Mouse (Mus musculus): ENCODE data around the gene Usp47. TPM values are rescaled to one million over a fixed set of nuclear protein-coding genes. Genes with fewer than 3 reads are reported as not detected.
"Not testable (repeated sequence)": the region's sequence is repeated elsewhere in the genome, so short reads cannot be mapped to it uniquely, and the experiment has no call there.

Usp47 gene
- polyA plus RNA-seq, 1 experiment from 2014 or later = 23.7 TPM

DNA sequence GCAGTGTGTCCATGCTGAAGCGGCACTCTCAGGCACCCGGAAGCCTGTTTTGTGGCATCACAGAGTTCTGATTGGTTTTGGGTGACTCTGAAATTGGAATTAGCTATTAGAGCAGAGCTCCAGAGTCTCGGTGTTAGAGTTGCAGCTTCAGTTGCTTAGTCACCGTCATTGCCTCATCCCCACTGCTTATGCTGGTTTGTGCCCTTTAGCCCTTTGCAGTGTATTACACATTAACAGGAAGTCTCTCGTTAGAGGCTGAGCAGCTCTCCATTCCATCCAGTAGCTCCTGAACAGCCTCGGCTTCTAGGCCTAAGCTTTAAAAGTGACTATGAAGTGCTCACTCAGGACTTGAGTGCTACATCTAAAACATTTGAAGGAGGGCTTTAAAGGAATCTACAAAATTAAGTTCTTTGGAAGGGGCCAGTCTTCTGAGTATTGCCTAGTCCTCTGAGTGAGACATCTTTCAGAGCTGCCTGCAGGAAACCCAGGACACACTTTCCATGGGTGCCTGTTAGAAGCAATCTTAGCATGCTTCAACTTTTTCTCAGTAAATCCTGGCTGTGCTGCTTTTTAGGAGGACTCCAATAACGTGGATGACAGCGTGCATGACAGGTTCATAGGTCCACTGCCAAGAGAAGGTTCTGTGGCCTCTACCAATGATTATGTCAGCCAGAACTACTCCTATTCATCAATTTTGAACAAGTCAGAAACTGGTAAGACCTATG, 32.8 kb downstream of the Usp47 start:
- peak; percentile 79 for ATAC-seq (ENCODE audit: low FRiP score, low TSS enrichment)
- Histone ChIP-seq H3K27me3 (ENCODE audit: control insufficient read depth, insufficient read depth, low read length) (no peaks in the 10 kb centered on the region), H3K36me3 (ENCODE audit: control insufficient read depth, insufficient read depth, low read length) (peaks cover 7% of the 10 kb centered on the region; the same call in 1 of the 2 replicates), H3K4me1 (replicated peaks; ENCODE audit: control insufficient read depth, insufficient read depth) (no peaks in the 10 kb centered on the region), H3K4me3 (ENCODE audit: low read depth, low read length) (no peak overlapping the region), H3K9ac (ENCODE audit: low read length) (no peak overlapping the region), H3K4me2 (replicated peaks; ENCODE audit: low read depth) (no peak overlapping the region), H3K9me3 (ENCODE audit: control insufficient read depth, low read length) (no peaks in the 10 kb centered on the region), H3K27ac (replicated peaks) (0 out of 2 replicates have a peak overlapping the region, but pooled peaks have one; percentile 14)
- DNase-seq (ENCODE audit: low spot score) = peak; percentile 26
- TF ChIP-seq CTCF (IDR thresholded peaks at IDR 0.05; ENCODE audit: low read depth) (no peak), EP300 (optimal IDR thresholded peaks at IDR 0.05) (no peak)
- WGBS = 58% methylated on average over 8 of the region's 8 CpGs

DNA sequence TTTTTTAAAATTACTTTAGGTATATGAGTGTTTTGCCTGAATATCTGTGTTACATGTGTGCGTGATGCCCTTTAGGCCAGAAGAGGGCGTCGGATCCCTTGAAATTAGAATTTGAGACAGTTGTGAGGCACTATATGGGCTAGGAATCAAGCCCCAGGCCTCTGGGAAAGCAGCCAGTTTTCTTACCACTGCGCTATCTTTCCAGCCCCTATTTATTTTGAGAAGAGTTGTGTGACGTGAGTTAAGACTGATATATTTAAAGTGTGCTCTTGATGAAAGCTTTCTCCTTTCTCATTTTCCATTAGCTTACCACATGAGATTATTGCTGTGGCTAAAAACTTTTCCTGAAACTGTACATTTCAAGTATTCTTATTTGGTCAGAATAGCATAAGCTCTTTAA, 51.6 kb downstream of the Usp47 start:
- H3K27ac ChIP-seq (replicated peaks) = no peak overlapping the region
- DNase-seq (ENCODE audit: low spot score) (no peak), ATAC-seq (ENCODE audit: low FRiP score, low TSS enrichment) (no peak)
- H3K4me3 ChIP-seq (ENCODE audit: low read depth, low read length) = no peak overlapping the region
- TF ChIP-seq CTCF (IDR thresholded peaks at IDR 0.05; ENCODE audit: low read depth) (peak; percentile 20; the same call in 1 of the 2 replicates), EP300 (optimal IDR thresholded peaks at IDR 0.05) (no peak)
- no peaks in the 10 kb centered on the region for H3K9me3 ChIP-seq (ENCODE audit: control insufficient read depth, low read length)
- no peak overlapping the region for H3K9ac ChIP-seq (ENCODE audit: low read length)
- H3K4me1 ChIP-seq (replicated peaks; ENCODE audit: control insufficient read depth, insufficient read depth) = no peaks in the 10 kb centered on the region
- H3K27me3 ChIP-seq (ENCODE audit: control insufficient read depth, insufficient read depth, low read length) = no peaks in the 10 kb centered on the region
- 77% methylated on average over 5 of the region's 5 CpGs for WGBS
- H3K36me3 ChIP-seq (ENCODE audit: control insufficient read depth, insufficient read depth, low read length) = peaks cover 2% of the 10 kb centered on the region
- no peak overlapping the region for H3K4me2 ChIP-seq (replicated peaks; ENCODE audit: low read depth)

DNA sequence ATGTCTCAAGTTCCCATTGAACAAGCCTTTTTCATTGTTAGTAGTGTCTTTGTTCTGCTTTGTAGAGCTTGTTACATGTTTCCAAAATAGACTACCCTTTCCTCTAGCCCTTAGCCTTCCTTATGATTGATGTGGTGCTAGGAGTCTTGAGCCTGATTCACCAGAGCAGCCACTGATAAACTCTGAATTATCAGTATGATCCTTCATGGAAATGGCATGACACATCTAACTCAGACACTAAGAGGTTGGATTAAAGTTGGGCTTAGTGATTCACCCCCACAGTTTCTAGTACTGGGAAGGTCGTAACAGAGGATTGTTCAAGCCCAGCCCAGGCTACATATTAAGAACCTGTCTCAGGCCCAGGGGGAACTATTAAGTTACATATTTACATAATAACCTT, 59.3 kb downstream of the Usp47 start:
- Histone ChIP-seq H3K9me3 (ENCODE audit: control insufficient read depth, low read length) (no peaks in the 10 kb centered on the region), H3K4me1 (replicated peaks; ENCODE audit: control insufficient read depth, insufficient read depth) (no peaks in the 10 kb centered on the region), H3K36me3 (ENCODE audit: control insufficient read depth, insufficient read depth, low read length) (peaks cover 13% of the 10 kb centered on the region), H3K4me2 (replicated peaks; ENCODE audit: low read depth) (no peak overlapping the region), H3K4me3 (ENCODE audit: low read depth, low read length) (no peak overlapping the region), H3K27me3 (ENCODE audit: control insufficient read depth, insufficient read depth, low read length) (no peaks in the 10 kb centered on the region), H3K27ac (replicated peaks) (no peak overlapping the region), H3K9ac (ENCODE audit: low read length) (no peak overlapping the region)
- no peak for DNase-seq (ENCODE audit: low spot score)
- TF ChIP-seq CTCF (IDR thresholded peaks at IDR 0.05; ENCODE audit: low read depth) (no peak), EP300 (optimal IDR thresholded peaks at IDR 0.05) (no peak)
- no peak for ATAC-seq (ENCODE audit: low FRiP score, low TSS enrichment)
- 78% methylated on average over 1 of the region's 1 CpGs for WGBS

DNA sequence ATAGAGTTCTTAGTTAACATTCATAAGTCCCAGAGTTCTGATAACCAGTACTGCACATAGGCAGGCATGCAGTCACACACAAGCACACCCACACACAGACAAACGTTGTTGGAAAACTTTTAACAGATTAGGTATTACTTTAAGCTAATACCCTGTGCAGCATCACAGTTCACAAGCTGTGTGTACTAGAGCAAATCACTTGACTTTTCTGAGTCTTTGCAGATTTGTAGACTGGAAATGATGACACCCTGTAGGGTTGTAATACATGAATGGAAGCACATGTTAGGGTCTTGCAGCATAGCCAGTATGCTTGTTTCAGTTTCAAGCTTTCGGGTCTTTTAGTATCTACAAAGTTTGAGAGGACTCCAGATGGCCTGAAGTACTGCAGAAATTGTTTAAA, 60.9 kb downstream of the Usp47 start:
- WGBS = 68% methylated on average over 2 of the region's 2 CpGs
- no peaks in the 10 kb centered on the region for H3K4me1 ChIP-seq (replicated peaks; ENCODE audit: control insufficient read depth, insufficient read depth)
- no peak overlapping the region for H3K4me2 ChIP-seq (replicated peaks; ENCODE audit: low read depth)
- no peaks in the 10 kb centered on the region for H3K9me3 ChIP-seq (ENCODE audit: control insufficient read depth, low read length)
- no peaks in the 10 kb centered on the region for H3K27me3 ChIP-seq (ENCODE audit: control insufficient read depth, insufficient read depth, low read length)
- no peak for TF ChIP-seq CTCF (IDR thresholded peaks at IDR 0.05; ENCODE audit: low read depth)
- no peak for TF ChIP-seq EP300 (optimal IDR thresholded peaks at IDR 0.05)
- H3K27ac ChIP-seq (replicated peaks) = no peak overlapping the region
- H3K4me3 ChIP-seq (ENCODE audit: low read depth, low read length) = no peak overlapping the region
- no peak overlapping the region for H3K9ac ChIP-seq (ENCODE audit: low read length)
- DNase-seq (ENCODE audit: low spot score) (no peak), ATAC-seq (ENCODE audit: low FRiP score, low TSS enrichment) (no peak)
- peaks cover 14% of the 10 kb centered on the region for H3K36me3 ChIP-seq (ENCODE audit: control insufficient read depth, insufficient read depth, low read length)

DNA sequence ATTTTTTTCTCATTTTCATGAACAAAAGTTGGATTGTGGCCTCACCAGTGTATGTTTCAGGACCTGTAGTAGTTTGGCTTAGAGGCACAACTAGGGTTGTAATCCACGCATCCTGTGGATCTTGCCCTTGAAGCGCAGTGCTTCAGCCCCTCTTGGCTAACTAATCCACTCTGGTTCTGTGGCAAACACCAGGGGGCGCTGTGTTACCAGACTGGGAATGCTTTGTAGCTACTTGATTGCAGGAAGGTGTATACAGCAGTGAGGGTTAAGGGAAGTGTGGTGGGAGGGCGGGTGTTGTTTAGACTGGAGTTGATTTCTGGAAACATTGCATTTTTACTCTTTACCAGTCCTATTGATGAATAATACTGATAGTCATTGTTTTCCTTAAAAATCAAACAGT, 61.8 kb downstream of the Usp47 start:
- TF ChIP-seq EP300 (optimal IDR thresholded peaks at IDR 0.05) (no peak), CTCF (IDR thresholded peaks at IDR 0.05; ENCODE audit: low read depth) (peak; percentile 99)
- Histone ChIP-seq H3K4me3 (ENCODE audit: low read depth, low read length) (no peak overlapping the region), H3K4me1 (replicated peaks; ENCODE audit: control insufficient read depth, insufficient read depth) (no peaks in the 10 kb centered on the region), H3K27ac (replicated peaks) (no peak overlapping the region), H3K27me3 (ENCODE audit: control insufficient read depth, insufficient read depth, low read length) (no peaks in the 10 kb centered on the region), H3K4me2 (replicated peaks; ENCODE audit: low read depth) (no peak overlapping the region), H3K9me3 (ENCODE audit: control insufficient read depth, low read length) (no peaks in the 10 kb centered on the region), H3K9ac (ENCODE audit: low read length) (no peak overlapping the region), H3K36me3 (ENCODE audit: control insufficient read depth, insufficient read depth, low read length) (peaks cover 12% of the 10 kb centered on the region)
- ATAC-seq (ENCODE audit: low FRiP score, low TSS enrichment) (peak; percentile 67), DNase-seq (ENCODE audit: low spot score) (peak; percentile 91)
- 31% methylated on average over 4 of the region's 4 CpGs for WGBS

DNA sequence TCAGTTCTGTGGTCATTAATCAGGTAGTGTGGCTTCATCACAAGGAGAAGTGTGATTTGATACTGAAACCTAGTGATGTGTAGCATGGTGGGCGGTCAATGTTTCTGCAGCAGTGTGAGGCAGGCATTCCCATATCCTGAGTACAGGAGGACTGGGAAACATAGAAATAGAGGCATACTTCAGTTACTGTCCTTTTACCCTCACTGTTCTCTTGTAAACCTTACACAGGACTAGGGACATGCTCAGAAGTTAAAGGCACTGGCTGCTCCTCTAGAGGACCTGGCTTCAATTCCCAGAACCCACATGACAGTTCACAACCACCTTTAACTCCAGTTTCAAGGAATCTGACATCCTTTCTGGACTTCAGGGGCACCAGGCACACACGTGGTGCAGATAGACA, 62.9 kb downstream of the Usp47 start:
- no peak overlapping the region for H3K4me2 ChIP-seq (replicated peaks; ENCODE audit: low read depth)
- peaks cover 17% of the 10 kb centered on the region for H3K36me3 ChIP-seq (ENCODE audit: control insufficient read depth, insufficient read depth, low read length)
- no peaks in the 10 kb centered on the region for H3K27me3 ChIP-seq (ENCODE audit: control insufficient read depth, insufficient read depth, low read length)
- DNase-seq (ENCODE audit: low spot score) (no peak), ATAC-seq (ENCODE audit: low FRiP score, low TSS enrichment) (no peak)
- no peaks in the 10 kb centered on the region for H3K4me1 ChIP-seq (replicated peaks; ENCODE audit: control insufficient read depth, insufficient read depth)
- 92% methylated on average over 2 of the region's 2 CpGs for WGBS
- H3K9ac ChIP-seq (ENCODE audit: low read length) = no peak overlapping the region
- no peak for TF ChIP-seq CTCF (IDR thresholded peaks at IDR 0.05; ENCODE audit: low read depth)
- no peak for TF ChIP-seq EP300 (optimal IDR thresholded peaks at IDR 0.05)
- H3K9me3 ChIP-seq (ENCODE audit: control insufficient read depth, low read length) = no peaks in the 10 kb centered on the region
- no peak overlapping the region for H3K4me3 ChIP-seq (ENCODE audit: low read depth, low read length)
- no peak overlapping the region for H3K27ac ChIP-seq (replicated peaks)

DNA sequence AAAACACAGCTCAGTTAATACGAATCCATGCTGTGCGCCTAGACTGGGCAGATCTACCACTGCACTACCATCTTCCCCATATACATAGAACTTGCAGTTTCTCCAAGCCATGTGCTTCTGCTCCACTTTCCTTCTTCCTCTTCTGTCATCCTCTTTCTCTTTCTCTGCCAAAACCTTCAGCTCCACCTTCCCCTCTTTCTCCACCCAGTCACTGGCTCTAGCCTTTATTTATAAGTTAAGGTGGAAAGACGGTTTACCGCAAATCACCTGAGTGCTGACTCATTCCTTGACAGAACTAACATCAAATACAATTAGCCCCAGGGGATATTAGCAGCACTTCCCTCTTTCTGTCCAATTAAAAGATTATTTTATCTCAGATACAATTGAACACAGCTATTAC, 71.6 kb downstream of the Usp47 start:
- not testable (repeated sequence) for DNase-seq (ENCODE audit: low spot score)

More for the DNA sequence above, 71.6 kb downstream of the Usp47 start:
- not testable (repeated sequence) for H3K4me3 ChIP-seq (ENCODE audit: low read depth, low read length); ATAC-seq (ENCODE audit: low FRiP score, low TSS enrichment); H3K4me2 ChIP-seq (replicated peaks; ENCODE audit: low read depth); H3K4me1 ChIP-seq (replicated peaks; ENCODE audit: control insufficient read depth, insufficient read depth); H3K27ac ChIP-seq (replicated peaks); H3K9ac ChIP-seq (ENCODE audit: low read length); H3K27me3 ChIP-seq (ENCODE audit: control insufficient read depth, insufficient read depth, low read length); H3K9me3 ChIP-seq (ENCODE audit: control insufficient read depth, low read length)
- peaks cover 15% of the 10 kb centered on the region for H3K36me3 ChIP-seq (ENCODE audit: control insufficient read depth, insufficient read depth, low read length)
- WGBS = 74% methylated on average over 4 of the region's 4 CpGs

Measured in stomach, postnatal 0 days (tissue).